Mouse (Mus musculus) urinary bladder, adult 18-20 months (tissue): Measurements from ENCODE around the gene Phldb1.
A peak's percentile ranks its signal among the peaks of the same experiment; 100 is the strongest.

Experiments
- DNase-seq, 2 experiments: peaks; one replicate each; pipeline ENCODE4 v3.0.0; 2022; ENCODE audit warnings: low spot score in 2 of 2, mixed read lengths in 2 of 2

The Phldb1 gene

DNA sequence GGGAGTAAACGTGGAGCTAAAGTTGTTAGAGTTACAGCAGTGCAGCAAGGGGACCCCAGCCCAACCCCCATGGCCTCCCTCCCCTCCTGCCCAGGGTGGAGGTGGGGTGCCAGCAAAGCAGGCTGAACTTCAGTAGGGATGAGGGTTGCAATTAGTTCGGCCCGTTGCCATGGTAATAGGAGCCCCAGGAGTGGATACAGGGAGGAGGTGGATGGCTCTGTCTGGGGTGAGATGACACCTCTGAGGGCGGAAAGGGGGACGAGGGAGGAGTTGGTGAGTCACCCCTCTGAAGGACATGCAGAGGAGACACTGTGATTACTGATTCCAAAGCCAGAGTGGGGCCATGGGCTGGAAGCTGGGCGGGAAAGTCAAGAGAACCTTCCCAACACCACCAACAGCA lies 26.1 kb downstream of the Phldb1 start:
- DNase-seq: no peak

DNA sequence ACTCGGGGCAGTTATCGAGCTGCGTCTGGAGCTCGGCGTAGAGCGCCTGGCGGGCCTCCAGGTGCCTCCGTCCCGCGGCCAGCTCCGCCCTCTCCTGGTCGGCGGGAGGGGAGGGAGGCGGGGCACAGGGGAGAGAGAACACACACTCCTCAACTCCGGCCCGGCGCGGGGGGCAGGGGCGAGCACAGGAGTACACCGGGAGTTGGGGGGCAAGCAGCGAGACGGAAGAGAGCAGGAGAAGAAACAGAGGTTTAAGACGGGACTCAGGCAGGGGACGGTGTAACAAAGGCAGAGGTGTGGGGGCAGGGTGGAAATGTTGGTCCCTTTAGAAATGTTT lies 26.6 kb downstream of the Phldb1 start:
- peak; percentile 77 to 78 for DNase-seq

DNA sequence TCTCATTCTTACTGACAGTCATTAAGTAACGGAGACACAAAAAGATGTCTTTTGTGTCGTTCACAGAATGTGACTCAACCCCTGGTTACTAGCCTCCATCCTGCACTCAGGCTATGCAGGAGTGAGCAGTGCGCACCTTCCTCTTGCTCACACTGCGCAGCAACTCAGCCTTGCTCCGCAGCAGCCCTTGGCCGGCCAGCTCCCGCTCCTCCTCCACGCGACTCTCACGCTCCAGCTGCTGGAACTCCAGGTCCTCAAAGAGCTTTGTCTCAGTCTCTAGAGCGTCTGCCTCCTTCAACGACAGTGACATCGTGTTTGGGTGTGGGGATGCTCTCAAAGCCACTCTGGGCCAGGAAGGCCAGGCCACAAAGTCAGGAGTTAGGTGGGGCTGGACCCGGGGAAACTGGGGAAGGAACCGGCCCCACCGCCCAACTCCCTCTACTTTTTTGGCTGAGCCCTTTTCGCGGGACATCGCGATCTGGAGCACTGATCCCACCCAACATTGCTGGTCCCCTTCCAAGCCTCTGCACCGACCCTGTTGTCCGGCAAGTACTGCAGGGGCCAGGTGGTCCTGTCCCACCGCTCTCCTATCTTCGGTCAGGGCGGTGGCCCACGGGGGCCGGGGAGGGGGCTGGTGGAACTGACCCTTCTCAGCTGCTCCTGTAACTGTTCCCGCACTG lies 27.1 kb downstream of the Phldb1 start:
- no peak for DNase-seq

DNA sequence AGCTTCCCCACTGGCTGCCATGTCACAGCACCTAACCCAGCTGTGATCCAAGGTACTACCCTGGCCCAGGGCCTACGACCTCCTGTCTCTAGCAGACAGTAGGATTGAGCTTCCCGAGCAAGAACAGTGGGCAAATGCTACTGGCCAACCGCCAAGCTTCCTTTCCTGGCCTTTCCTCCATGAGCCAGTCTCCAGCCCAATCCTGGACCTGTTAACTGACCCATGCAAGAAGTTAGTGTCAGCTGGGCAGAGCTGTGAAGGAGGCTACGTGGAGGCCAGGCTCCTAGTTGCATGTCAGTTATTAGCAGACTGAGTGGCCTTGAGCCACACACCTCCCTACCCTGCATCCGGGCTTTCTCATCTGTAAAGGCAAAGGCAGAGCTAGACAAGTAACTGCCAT lies 35.3 kb downstream of the Phldb1 start:
- no peak for DNase-seq

DNA sequence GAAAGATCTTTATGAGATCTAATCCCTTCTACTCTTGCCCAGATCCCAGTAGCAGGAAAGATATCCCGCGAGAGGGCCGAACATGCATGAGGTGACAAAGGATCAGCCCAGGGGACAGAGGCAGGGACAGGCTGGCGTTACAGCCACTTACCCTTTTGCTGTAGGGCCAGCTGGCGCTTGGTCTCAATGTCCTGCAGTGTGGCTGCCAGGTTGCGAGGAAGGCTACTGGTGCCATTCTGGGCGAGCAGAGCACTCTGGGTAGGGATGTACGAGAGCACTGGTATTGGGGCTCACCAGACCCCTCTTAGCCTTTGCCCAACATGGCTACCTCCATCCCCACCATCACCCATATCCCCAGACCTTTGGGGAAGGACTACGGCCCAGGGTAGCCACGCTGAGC lies 35.8 kb downstream of the Phldb1 start:
- DNase-seq: no peak

DNA sequence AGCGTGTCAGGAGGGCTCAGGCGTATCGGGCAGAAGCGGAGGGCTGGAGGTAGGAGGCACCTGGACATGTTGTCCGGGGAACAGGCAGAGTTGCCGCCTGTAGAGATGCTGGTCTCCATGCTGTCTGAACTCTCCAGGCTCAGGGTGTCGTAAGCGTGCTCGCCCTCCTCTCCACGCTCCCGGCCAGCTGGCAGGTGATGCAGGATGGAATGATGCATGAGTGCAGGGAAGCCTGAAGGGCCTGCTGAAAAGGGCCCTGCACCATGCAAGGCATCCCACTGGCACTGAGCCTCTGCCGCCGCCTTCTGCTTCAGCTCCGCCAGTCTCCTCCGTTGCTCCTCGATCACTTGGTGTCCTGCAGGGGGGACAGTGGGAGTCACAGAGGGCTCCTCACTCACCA lies 37.1 kb downstream of the Phldb1 start:
- no peak for DNase-seq

DNA sequence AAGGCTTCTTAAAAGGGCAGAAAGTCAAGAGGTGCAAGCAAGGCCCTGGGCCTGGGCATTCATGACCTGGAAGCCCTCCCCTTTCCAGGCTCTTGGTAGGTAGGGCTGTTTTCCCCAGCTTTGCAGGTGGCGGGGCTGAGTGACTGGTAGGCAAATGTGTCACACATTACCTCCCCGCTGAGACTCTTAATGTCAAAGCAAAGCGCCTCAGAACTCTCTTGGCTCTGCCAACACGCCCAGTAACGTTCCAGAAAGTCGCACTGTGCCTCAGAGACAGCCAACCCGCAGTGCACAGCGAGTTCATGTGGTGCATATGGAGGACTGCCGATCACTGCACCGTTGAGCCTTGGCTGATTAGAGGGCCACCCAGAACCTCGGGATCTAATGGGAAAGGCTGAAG lies 41.9 kb downstream of the Phldb1 start:
- DNase-seq: no peak

DNA sequence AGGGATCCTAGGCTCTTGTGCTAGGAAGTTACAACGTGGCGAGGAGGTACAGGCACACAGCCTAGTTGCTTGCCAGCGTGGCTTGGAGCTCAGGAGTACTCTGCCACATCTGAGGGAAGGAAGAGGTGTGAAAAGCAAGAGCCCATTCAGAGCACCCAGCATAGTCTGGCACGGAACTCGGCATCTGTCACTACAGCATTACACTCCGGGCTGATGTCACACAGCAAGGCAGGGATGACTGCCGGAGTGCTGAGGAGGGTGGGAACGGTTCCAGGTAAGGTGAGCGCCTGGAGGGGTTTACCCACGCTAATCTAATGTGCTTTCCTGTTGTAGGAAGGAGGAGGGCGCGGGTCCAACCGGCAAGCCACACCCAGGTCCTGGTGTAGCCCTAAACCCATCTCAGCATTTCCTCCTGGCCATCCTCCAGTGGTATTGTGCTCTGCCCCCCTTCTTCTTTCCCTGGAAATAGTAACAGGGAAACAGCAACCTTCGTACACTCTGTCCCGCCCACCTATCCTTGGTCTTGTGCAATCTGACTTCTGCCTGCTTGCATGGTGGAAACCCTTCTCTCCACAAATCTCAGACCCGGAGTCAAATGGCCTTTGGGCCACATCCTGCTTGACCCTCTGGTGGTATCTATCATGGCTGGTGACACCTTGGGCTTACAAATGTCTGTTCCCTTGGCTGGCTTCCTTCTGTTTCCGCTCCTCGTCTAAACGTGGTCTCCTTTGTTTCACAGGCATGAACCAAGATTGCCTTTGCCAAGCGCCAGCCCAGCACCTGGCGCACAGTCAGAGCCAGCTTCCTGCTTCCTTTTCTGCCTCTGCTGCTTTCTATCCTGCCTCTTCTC lies 43.1 kb downstream of the Phldb1 start:
- peak in 1 of 2 experiments; percentile 39 for DNase-seq

DNA sequence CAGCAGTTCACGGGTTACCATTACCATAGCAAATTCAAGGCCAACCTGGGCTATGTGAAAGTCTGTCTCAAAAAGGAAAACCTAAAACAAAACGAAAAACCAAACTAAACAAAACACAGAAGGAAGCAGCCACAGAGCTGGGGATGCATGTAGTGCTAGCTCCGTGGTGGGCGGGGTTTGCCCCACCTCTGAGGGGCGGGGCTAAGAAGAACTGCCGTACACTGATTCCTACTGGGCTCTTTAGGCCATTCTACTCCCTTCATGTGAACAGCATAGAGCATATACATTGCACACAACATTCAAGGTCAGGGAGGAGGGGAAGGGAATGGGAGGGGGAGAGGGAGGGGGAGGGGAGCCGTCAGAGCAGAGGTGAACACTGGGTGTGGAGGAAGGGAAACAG lies 44.4 kb downstream of the Phldb1 start:
- DNase-seq: no peak

DNA sequence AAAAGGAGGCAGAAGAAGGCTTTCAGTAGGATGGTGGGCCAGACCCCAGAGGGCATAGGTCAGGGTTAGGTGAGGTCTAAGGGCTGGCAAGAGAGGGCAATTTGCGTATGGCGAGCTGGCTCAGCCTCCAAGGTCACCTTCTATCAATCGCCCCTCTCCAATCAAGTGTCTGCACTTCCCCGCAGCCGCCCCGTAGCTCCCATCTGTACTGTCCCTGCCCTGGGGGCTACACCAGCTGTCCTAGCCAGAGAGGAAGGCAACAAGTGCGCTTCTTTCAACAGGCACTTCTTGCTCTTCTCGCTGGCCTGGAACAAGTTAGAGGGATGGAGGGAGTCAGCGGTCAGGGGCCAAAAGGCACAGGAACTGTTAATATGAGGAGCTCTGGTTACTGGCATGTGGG lies 47.0 kb downstream of the Phldb1 start:
- DNase-seq: no peak

DNA sequence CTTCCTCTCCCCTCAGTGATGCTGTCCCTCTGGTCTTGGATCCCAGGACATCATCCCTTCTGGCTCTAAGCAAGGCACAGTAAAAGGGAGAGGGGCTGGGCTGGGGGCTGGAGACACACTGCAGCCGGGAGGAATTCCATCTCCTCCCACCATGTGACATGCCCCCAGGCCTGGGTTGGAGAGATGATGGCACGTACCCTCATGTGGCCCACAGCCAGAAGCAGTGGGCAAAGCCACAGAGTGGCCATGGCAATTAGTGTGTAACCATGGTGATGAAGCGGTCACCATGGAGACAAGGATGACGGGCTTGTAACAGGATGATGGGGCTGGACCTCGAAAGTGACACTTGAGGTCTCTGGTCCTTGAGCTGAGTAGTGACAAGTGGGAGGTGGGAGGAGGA lies 48.4 kb downstream of the Phldb1 start:
- no peak for DNase-seq

DNA sequence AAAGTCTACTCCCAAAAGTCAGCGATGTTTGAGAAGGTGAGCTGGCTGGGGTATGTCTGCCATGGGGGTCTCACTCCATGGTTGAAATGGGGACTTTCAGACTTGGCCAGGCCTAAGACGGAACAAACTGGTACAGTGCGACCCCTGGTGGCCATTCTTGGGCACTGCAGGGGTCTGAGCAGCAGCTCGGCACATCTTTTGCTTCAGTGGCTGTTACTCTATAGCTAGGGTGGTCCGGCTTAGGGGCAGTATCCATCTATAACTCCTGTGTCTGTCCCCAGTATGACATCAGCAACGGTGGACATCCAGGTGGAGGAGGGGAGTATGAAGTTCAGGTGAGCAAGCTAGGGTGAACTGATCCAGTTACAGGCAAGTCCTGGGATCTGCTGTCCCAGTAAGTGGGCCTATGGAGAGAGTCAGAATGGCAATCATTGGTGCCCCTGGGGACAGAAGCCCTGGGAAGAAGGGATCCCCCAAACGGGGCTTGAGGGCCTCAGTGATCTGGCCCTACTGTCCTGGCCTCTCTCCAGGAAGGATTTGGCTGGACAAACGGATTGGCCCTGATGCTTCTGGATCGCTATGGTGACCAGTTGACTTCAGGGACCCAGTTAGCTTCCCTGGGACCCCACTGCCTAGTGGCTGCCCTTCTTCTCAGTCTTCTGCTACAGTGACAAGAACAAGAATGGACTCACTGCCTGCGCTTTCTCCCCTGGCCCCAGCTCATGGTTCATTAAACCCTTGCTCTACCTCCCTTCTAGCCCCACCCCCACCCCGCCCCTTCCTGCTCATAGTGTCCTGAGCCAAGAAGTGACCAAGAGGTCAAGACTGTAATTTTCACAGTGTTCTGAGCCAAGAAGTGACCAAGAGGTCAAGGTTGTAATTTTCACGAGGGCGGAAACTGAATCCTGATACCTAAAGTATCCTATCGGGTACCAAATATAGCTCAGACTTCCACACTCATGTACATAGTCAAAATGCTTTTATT lies 49.4 kb downstream of the Phldb1 start:
- peak; percentile 40 to 62 for DNase-seq

DNA sequence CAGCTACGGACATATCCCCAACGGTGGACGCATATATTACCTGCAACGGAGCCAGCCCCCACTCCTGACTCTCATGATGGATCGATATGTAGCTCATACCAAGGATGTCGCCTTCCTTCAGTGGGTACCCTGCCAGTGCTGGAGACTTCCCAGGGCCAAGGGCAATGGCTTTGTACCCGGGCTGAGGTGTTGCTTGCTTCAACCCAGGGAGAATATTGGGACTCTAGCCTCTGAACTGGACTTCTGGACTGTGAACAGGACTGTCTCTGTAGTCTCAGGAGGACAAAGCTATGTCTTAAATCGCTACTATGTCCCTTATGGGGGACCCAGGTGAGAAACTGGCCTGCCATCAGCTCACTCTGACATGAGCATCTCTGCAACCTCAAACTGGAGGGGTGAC lies 52.0 kb downstream of the Phldb1 start:
- DNase-seq: no peak

DNA sequence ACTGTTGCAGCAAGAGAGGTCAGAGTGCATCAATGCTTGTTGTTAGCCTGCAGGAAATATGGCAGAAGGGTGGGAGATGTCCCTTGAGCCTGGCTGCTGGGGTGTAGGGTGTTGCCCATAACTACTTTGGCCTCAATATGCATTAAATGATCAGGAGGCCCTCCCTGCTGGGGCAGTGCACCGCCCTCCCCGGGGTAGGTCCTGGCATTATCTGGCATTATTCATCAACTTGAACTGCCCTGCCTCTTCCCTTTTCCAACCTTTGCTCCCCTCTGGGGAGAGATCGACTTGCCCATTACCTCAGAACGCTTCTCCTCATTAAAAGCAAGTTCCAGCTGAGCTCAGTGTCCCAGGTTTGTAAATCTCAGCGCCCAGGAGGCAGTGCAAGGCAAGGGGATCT lies 55.4 kb downstream of the Phldb1 start:
- DNase-seq: no peak

DNA sequence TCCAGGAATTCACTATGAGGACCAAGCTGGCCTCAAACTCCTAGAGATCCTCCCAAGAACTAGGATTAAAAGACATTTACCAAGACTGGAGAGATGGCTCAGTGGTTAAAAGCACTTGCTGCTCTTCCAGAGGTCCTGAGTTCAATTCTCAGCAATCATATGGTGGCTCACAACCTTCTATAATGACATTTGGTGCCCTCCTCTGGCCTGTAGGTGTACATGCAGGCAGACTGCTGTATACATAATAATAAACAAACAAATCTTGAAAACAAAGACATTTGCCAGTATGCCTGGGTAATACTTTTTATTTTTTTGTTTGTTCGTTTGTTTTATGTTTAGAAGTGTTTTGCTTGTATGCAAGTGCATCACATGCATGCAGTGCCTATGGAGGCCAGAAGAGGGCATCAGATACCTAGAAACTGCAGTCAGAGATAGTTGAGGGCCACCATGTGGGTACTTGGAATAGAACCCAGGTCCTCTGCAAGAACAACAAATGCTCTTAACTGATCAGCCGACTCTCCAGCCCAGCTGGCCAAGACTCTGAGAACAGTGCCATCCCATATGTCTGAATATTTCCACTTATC lies 56.6 kb downstream of the Phldb1 start:
- no peak for DNase-seq

DNA sequence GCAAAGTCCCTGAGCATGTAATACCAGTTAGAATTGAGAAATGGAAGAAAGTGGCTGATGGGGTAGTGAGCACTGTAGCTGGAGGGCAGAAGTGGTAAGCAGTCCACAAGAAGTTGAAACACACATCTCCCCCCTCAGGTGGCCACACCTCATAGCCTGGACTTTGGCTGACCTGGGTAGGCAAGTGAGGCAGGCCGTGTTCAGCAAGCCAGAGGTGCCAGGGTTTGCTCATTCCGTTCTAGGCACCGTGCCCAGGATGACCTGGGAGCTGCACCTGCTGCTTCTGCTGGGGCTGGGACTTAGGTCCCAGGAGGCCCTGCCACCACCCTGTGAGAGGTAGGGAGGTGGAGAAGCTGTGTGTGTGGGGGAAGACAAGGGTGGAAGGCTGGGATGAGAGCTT lies 62.0 kb downstream of the Phldb1 start, which contains the start of gene Treh:
Gene Treh, plus strand, starts transcription at position 229 of the 400 bp plus-strand sequence.
- no peak for DNase-seq

DNA sequence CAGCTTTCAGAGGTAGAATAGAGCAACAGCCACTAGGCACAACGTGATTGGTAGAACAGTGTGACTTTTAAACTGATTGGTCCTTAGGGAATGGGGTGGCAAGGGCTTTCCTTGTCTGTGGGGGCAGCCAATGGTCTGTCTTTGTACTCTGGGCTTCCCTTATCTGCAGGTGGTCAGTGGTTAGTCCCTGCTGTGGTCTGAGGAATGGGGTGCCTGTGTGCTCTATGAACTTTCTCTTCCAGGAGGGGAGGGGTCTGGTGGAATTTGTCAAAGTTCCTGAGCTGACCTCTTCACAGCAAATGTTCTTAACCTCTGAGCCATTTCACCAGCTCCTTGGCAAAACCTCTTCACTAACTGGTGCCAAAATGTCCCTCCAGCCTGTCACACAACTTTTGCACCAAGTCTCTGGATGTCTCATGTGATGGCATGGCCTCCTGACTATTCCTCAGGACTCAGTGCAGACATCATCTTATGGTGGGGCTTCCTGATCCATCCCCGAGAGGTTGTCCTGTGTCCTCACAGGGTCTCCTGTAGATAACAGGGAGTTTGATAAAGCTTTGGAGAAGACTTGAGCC lies 62.6 kb downstream of the Phldb1 start:
- DNase-seq: no peak

DNA sequence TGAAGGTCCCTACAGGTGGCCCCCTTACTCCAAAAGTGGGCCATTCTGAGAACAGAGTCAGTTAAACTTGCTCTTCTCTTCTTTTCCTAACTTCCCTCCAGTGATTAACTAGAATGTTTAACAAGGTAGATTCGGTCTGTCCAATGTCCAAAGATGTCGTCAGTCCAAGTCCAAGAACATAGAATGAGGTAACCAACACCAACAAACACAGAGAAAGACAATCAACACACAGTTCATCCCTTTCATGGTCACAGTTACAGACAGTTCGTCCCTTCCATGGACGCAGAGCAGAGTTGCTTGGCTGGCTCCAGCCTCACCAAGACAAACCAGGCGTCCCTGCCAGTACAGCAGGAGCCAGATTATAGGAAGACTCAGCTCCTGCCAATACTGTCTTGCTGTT lies 63.6 kb downstream of the Phldb1 start:
- no peak for DNase-seq

DNA sequence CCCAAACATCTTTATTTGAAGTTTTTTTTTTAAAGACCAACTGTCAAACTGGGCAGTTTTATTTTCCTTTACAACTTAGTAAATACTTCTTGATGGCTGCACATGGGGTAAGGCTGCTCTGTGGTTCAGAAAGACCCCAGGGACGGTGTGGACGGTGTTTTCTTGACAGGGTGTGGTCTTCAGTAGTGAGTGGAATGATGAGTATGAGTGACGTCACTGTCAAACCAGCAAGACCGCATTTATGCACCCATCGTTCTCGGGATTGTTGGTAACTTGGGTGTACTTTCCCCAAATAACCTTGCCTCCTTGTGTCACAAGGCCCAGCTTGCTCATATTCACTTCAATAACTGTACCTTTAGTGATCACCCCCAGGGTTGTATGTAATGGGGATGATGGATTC lies 71.3 kb downstream of the Phldb1 start:
- no peak for DNase-seq

DNA sequence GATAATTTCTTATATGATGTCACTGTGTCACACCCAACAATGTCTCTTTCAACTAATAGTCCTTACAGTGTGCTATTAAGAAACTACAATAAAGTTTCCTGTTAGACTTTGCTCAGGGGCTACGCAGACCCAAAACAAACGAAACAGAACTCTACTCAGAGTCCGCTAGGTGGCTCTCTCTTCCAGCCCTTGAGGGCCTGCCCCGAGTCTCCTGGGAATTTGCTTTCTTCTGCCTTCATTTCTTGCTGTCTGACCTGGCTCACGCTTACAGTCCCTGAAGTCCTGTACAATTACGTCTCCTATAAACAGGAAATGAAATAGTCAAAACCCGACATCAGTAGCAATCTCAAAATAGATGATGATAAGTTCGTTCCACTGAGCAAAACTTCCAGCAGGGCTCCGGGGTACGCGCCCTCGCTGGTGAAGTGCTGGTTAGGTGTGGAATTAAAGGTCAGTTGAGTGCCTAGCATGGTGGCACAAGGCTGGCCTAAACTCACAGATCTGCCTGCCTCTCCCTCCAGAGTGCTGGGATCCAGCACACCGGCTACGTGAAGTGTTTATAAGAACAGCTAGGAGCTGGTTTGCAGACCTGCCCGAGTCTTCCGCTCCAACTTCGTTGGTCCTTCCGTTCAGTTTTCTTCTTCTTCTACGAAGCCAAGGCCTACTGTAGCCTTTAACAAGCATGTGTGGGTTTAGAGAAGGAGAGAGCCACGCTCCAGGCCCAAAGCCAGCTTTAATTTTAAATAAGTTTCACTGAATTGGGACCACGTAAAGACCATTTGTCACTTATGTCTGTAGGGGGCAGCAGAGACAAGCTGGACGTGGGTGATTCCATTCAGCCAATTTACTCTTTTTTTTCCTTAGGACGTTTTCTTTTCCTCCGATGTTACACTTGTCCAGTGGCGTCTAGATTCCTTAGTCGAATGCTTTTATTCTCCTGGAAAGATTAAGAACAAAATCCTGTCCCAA lies 79.6 kb downstream of the Phldb1 start:
- peak; percentile 27 to 30 for DNase-seq
